8 mouse cellular contexts compared by ENCODE assay signal in genomic region chr12:51970352-51971069, GRCm38 (mm10). TPM values are rescaled to one million over a fixed set of nuclear protein-coding genes. Genes with fewer than 3 reads are reported as not detected.
A peak's percentile ranks its signal among the peaks of the same experiment; 100 is the strongest.
DNase-seq lines count a peak whose midpoint lies in the region; ATAC-seq and TF ChIP-seq lines count a peak whose summit lies in the region.

No protein-coding gene starts in this region.

- WGBS in heart, embryonic 14.5 days: under 1% methylated on average over 34 of the region's 35 CpGs
- 1% methylated on average over 33 of the region's 35 CpGs for WGBS in neural tube, embryonic 15.5 days

- DNase-seq in heart, adult 11 months: no peak
- DNase-seq in ES-E14 (ENCODE audit: low read depth, low spot score) (no peak), liver (peak; percentile 72)
- no peak for DNase-seq in layer of hippocampus, adult 8-10 months (ENCODE audit: low spot score in 2 of 2)

- 0 out of 2 replicates have a peak, but pooled peaks cover 2% of the 10 kb centered on the region for H3K9me3 ChIP-seq in heart, embryonic 14.5 days (ENCODE audit: control insufficient read depth, low read length)
- H3K9me3 ChIP-seq in ES-E14 (ENCODE audit: control insufficient read depth, insufficient read depth, low read depth, low read length): no peaks in the 10 kb centered on the region
- no peaks in the 10 kb centered on the region for H3K9me3 ChIP-seq in neural tube, embryonic 15.5 days (replicated peaks)

- in situ Hi-C loops in ES-E14 (cut with MboI; ENCODE audit: low sequenced_read_pairs in 2 of 2, unreplicated experiment in 2 of 2): no loop called here

- peak overlapping the region; percentile 59 to 99 for H3K4me3 ChIP-seq in heart, embryonic 14.5 days (ENCODE audit: control insufficient read depth in 1 of 2, insufficient read depth in 1 of 2, low read depth in 1 of 2, low read length in 2 of 2)
- peak overlapping the region; percentile 85 to 95 for H3K4me3 ChIP-seq in ES-E14 (ENCODE audit: insufficient read depth in 1 of 2, low read depth in 1 of 2, low read length in 2 of 2, poor library complexity in 1 of 2, severe bottlenecking in 1 of 2)
- peak overlapping the region; percentile 80 for H3K4me3 ChIP-seq in neural tube, embryonic 15.5 days (replicated peaks)

- ATAC-seq in heart, embryonic 14.5 days (ENCODE audit: insufficient number of reproducible peaks, insufficient read depth, low FRiP score, low read depth): peak; percentile 64
- peak; percentile 51 for ATAC-seq in erythroid progenitor cell, adult 5-6 weeks (replicated peaks; ENCODE audit: low FRiP score, poor library complexity, severe bottlenecking)
- ATAC-seq in neural tube, embryonic 15.5 days (ENCODE audit: low FRiP score): no peak
- ATAC-seq in frontal cortex, adult (ENCODE audit: low TSS enrichment): no peak

- no peaks in the 10 kb centered on the region for H3K36me3 ChIP-seq in heart, embryonic 14.5 days (ENCODE audit: control insufficient read depth, insufficient read depth, low read length)
- no peaks in the 10 kb centered on the region for H3K36me3 ChIP-seq in ES-E14 (ENCODE audit: control insufficient read depth, insufficient read depth, low read length, poor library complexity, severe bottlenecking)
- no peaks in the 10 kb centered on the region for H3K36me3 ChIP-seq in neural tube, embryonic 15.5 days

- peak overlapping the region; percentile 60 to 93 for H3K27ac ChIP-seq in heart, embryonic 14.5 days (replicated peaks in 1 of 2; ENCODE audit: control insufficient read depth in 1 of 2, insufficient read depth in 1 of 2, low read depth in 2 of 2, low read length in 2 of 2)
- H3K27ac ChIP-seq in ES-E14 (ENCODE audit: insufficient read depth, low read depth, low read length, poor library complexity, severe bottlenecking): no peak overlapping the region
- peak overlapping the region; percentile 83 for H3K27ac ChIP-seq in neural tube, embryonic 15.5 days (replicated peaks)

- H3K4me1 ChIP-seq in heart, embryonic 14.5 days (ENCODE audit: control insufficient read depth in 2 of 2, insufficient read depth in 2 of 2, low read length in 2 of 2): peaks cover 2 to 11% of the 10 kb centered on the region in 2 experiments
- H3K4me1 ChIP-seq in ES-E14 (ENCODE audit: control insufficient read depth in 2 of 2, insufficient read depth in 2 of 2, low read length in 2 of 2, poor library complexity in 1 of 2): no peaks in the 10 kb centered on the region
- peaks cover 14% of the 10 kb centered on the region for H3K4me1 ChIP-seq in neural tube, embryonic 15.5 days

- H3K9ac ChIP-seq in heart, embryonic 14.5 days (ENCODE audit: low read length): peak overlapping the region; percentile 94
- H3K9ac ChIP-seq in ES-E14 (ENCODE audit: insufficient read depth, low read depth, low read length, poor library complexity, severe bottlenecking): peak overlapping the region; percentile 81
- H3K9ac ChIP-seq in neural tube, embryonic 15.5 days (replicated peaks): peak overlapping the region; percentile 76

- no peaks in the 10 kb centered on the region for H3K27me3 ChIP-seq in heart, embryonic 14.5 days (ENCODE audit: control insufficient read depth, insufficient read depth, low read length)
- H3K27me3 ChIP-seq in neural tube, embryonic 15.5 days (replicated peaks): no peaks in the 10 kb centered on the region

- peak overlapping the region; percentile 79 for H3K4me2 ChIP-seq in heart, embryonic 14.5 days (ENCODE audit: low read length)
- H3K4me2 ChIP-seq in neural tube, embryonic 15.5 days: peak overlapping the region; percentile 61

TF ChIP-seq in ES-E14, 5 proteins besides CTCF, POLR2A, EP300 and RAD21:
- no peak for TF ChIP-seq ZC3H11A (IDR thresholded peaks at IDR 0.05; ENCODE audit: borderline replicate concordance, low read depth, low read length)
- no peak for TF ChIP-seq CHD2 (IDR thresholded peaks at IDR 0.05; ENCODE audit: low read depth, low read length)
- no peak for TF ChIP-seq ZNF384 (IDR thresholded peaks at IDR 0.05; ENCODE audit: low read depth, low read length)
- no peak for TF ChIP-seq MAFK (IDR thresholded peaks at IDR 0.05; ENCODE audit: insufficient read depth, low read depth, low read length)
- TF ChIP-seq HCFC1 (IDR thresholded peaks at IDR 0.05; ENCODE audit: borderline replicate concordance, insufficient read depth, low read length): no peak

RNA-seq across cellular contexts. Expression of gene Heatr5a, which starts 0.6 kb away (rescaled TPM):
- polyA plus RNA-seq in heart, embryonic 14.5 days (2014; fragmentation: Nextera tagmentation; extraction: Ambion mirVana): 10.3 and 10.5 TPM in 2 replicates
- total RNA-seq in ES-E14 (2012; rRNA removed): 20.9 and 23.0 TPM in 2 replicates
- 41.8 and 60.4 TPM in 2 replicates for total RNA-seq in erythroid progenitor cell, adult 5-6 weeks (2015; ENCODE audit: low replicate concordance)
- 48.5 and 54.7 TPM in 2 replicates for total RNA-seq in erythroid progenitor cell, adult 5-6 weeks (2017; ENCODE audit: low replicate concordance)
- polyA plus RNA-seq in neural tube, embryonic 15.5 days (2015; fragmentation: Nextera tagmentation; extraction: Ambion mirVana): 5.8 and 6.8 TPM in 2 replicates
- total RNA-seq in layer of hippocampus, adult 8-10 months (2022): 10 to 100 TPM in 3 of 4 experiments, 1 to 10 TPM in 1; 8.0 to 12.4 (median 11.2) TPM

RNA-seq across cellular contexts. Expression of gene Dtd2, which starts 35.8 kb away (rescaled TPM):
- 17.0 and 19.6 TPM in 2 replicates for polyA plus RNA-seq in heart, embryonic 14.5 days (2014; fragmentation: Nextera tagmentation; extraction: Ambion mirVana)
- 11.9 and 12.6 TPM in 2 replicates for total RNA-seq in ES-E14 (2012; rRNA removed)
- total RNA-seq in erythroid progenitor cell, adult 5-6 weeks (2015; ENCODE audit: low replicate concordance): 1.4 and 2.5 TPM in 2 replicates
- 3.5 and 7.5 TPM in 2 replicates for total RNA-seq in erythroid progenitor cell, adult 5-6 weeks (2017; ENCODE audit: low replicate concordance)
- 20.9 and 21.2 TPM in 2 replicates for polyA plus RNA-seq in neural tube, embryonic 15.5 days (2015; fragmentation: Nextera tagmentation; extraction: Ambion mirVana)
- total RNA-seq in layer of hippocampus, adult 8-10 months (2022): 10 to 100 TPM in 1 of 4 experiments, 1 to 10 TPM in 3; 8.1 to 12.5 (median 9.5) TPM

RNA-seq across cellular contexts. Expression of gene Gpr33, which starts 57.4 kb away (rescaled TPM):
- 0.15 TPM in 1 of 2 replicates, not detected in the other for polyA plus RNA-seq in heart, embryonic 14.5 days (2014; fragmentation: Nextera tagmentation; extraction: Ambion mirVana)
- total RNA-seq in ES-E14 (2012; rRNA removed): not detected in 2 replicates
- not detected in 2 replicates for total RNA-seq in erythroid progenitor cell, adult 5-6 weeks (2015; ENCODE audit: low replicate concordance)
- total RNA-seq in erythroid progenitor cell, adult 5-6 weeks (2017; ENCODE audit: low replicate concordance): not detected in 2 replicates
- not detected in 2 replicates for polyA plus RNA-seq in neural tube, embryonic 15.5 days (2015; fragmentation: Nextera tagmentation; extraction: Ambion mirVana)
- total RNA-seq in layer of hippocampus, adult 8-10 months (2022): not detected

Comparison
In these comparisons a context has a peak if more than half of its experiments do, and no peak if none do; other contexts are left out.
1. ATAC-seq: peak in heart, embryonic 14.5 days (single experiment) and erythroid progenitor cell, adult 5-6 weeks (single experiment); none in neural tube, embryonic 15.5 days (single experiment) and frontal cortex, adult (single experiment).
2. Peak in every context shown above with its lines, with median percentiles within 50 percentile points of each other: H3K4me3 ChIP-seq and H3K9ac ChIP-seq.